Comparison of ENCODE assay signal across 12 mouse cellular contexts in the genomic region with DNA sequence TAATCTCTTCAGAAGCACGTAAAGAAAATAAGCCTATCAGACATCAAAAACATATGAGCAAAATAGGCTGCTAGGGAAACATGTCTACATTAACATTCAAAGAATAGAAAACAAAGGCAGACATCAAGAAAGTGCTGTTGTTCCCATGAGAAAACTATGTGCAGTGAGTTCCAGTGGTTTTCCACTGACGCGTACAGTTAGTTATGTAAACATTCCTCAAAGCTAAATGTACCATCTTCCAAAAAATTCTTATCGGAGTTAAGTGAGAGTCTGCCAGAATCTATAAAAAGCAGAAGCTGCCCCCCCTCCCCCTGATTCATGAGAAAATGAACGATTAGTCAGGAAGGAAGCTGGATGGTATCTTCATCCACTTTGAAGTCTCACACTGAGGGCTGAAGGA.
"Had no signal": no experiment of that assay in that cellular context is flagged by ENCODE, and none has a peak within 500 bp of the region (broad histone marks: within the 10 kb centered on the region; RNA-seq: fewer than 3 reads in every experiment).

No protein-coding gene starts in this region.

- H3K9ac ChIP-seq: limb, embryonic 15.5 days; liver, embryonic 12.5 days; midbrain, embryonic 13.5 days; neural tube, embryonic 15.5 days had no signal

- H3K9me3 ChIP-seq: limb, embryonic 15.5 days; liver, embryonic 12.5 days; midbrain, embryonic 13.5 days; neural tube, embryonic 15.5 days had no signal

- H3K4me3 ChIP-seq: limb, embryonic 15.5 days; liver, embryonic 12.5 days; midbrain, embryonic 13.5 days; neural tube, embryonic 15.5 days had no signal

- DNase-seq: kidney, adult 2 months; kidney, postnatal 36 days; layer of hippocampus, adult 9-11 months; layer of hippocampus, postnatal 36 days; right cerebral cortex, adult 18-20 months; right cerebral cortex, postnatal 25 days; thymus, postnatal 4 days had no signal

- H3K27me3 ChIP-seq: limb, embryonic 15.5 days; liver, embryonic 12.5 days; midbrain, embryonic 13.5 days; neural tube, embryonic 15.5 days had no signal

- ATAC-seq: intestine, embryonic 16.5 days; liver, embryonic 12.5 days; midbrain, embryonic 13.5 days had no signal

- H3K4me2 ChIP-seq: limb, embryonic 15.5 days; liver, embryonic 12.5 days; midbrain, embryonic 13.5 days; neural tube, embryonic 15.5 days had no signal

- H3K4me1 ChIP-seq: limb, embryonic 15.5 days; liver, embryonic 12.5 days; midbrain, embryonic 13.5 days; neural tube, embryonic 15.5 days had no signal

- H3K36me3 ChIP-seq: limb, embryonic 15.5 days; liver, embryonic 12.5 days; midbrain, embryonic 13.5 days; neural tube, embryonic 15.5 days had no signal

- H3K27ac ChIP-seq: limb, embryonic 15.5 days; liver, embryonic 12.5 days; midbrain, embryonic 13.5 days; neural tube, embryonic 15.5 days had no signal
